Mouse (Mus musculus): ENCODE data around the gene Ntn5.

GRCm38 (mm10) chr7:45639561-45640027 lies 44.2 kb upstream of the Ntn5 start, which contains the start of gene Mamstr:
- no peak for TF ChIP-seq POLR2A (IDR thresholded peaks at IDR 0.05; ENCODE audit: borderline replicate concordance, low read depth, low read length)
- TF ChIP-seq CTCF (IDR thresholded peaks at IDR 0.05; ENCODE audit: low read depth, low read length): no peak

All from bone marrow macrophage, adult 2 months (primary cell).